Mouse (Mus musculus) spleen, adult 2 months (tissue): Measurements from ENCODE around the gene Mrpl4.

ENCODE experiments used
- CTCF ChIP-seq: fragments of 200-500 bp; IDR thresholded peaks from 2 replicates; pipeline ENCODE4 v1.5.1; 2011; ENCODE audit warnings: mild to moderate bottlenecking, inconsistent platforms; ENCODE audit not compliant: insufficient read depth, insufficient read length, insufficient replicate concordance; ENCODE audit errors: extremely low read depth
- POLR2A ChIP-seq: fragments of 200-500 bp; IDR thresholded peaks from 2 replicates; pipeline ENCODE4 v1.6.1; 2011; ENCODE audit warnings: low read depth, low read length, inconsistent platforms

- TF ChIP-seq POLR2A (no peak), CTCF (no peak)
These were observed 20.4 kb upstream of the Mrpl4 start for GRCm38 (mm10) chr9:20982171-20982570.
